Mouse (Mus musculus): ENCODE measurements around the gene Cep250. TPM values are rescaled to one million over a fixed set of nuclear protein-coding genes. Genes with fewer than 3 reads are reported as not detected.

Gene Cep250
- polyA plus RNA-seq, 1 experiment from 2014 or later, result 6.6 TPM

DNA sequence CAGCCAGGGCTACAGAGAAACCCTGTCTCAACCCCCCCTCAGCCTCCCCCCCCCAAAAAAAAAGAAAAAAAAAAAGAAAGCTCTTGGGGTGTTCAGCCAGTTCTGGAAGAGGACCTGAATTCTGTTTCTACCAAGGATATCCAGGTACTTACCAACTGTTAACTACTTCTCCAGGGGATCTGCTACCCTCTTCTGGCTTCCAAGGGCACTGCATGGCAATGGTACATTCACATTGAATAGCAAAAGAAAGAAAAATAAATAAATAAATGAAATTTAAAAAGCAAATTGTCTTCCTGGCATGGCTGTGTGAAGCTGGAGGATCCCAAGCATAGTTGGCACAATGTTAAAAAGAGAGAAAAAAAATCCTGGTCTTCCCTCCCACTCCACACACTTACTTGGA lies 4.3 kb upstream of the Cep250 start:
- Histone ChIP-seq H3K9ac (ENCODE audit: low read depth, low read length) (no peak overlapping the region), H3K36me3 (ENCODE audit: control insufficient read depth, insufficient read depth) (no peaks in the 10 kb centered on the region), H3K4me3 (ENCODE audit: low read depth, low read length) (no peak overlapping the region), H3K27ac (ENCODE audit: low read length) (no peak overlapping the region), H3K4me1 (ENCODE audit: control insufficient read depth, low read depth, low read length) (peaks cover 15% of the 10 kb centered on the region), H3K9me3 (replicated peaks; ENCODE audit: control insufficient read depth, low read length) (no peaks in the 10 kb centered on the region), H3K27me3 (ENCODE audit: control insufficient read depth, insufficient read depth, low read depth, low read length) (no peaks in the 10 kb centered on the region), H3K4me2 (ENCODE audit: low read depth, low read length) (no peak overlapping the region)
- no peak for ATAC-seq (ENCODE audit: low read depth)

DNA sequence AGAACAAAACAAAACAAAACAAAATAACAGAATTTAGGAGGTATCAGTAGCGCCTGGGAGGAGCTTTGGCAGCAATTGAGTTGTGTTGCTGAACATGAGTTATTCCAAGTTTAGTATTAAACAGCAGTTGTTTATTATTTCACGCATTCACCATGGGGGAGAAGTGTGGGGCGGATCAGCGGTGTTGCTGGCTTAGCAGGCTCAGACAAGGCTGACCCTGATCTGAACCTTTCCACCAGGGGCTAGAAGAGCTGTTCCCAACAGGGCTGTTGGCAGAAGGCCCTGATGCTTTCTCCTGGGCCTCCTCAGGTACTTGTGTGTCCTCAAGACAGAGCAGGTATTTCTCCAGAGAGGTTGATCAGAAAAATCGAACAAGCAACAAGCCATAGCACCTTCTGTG lies 3.7 kb downstream of the Cep250 start:
- ATAC-seq (ENCODE audit: low read depth), result no peak
- WGBS (ENCODE audit: insufficient replicate concordance), result 82% methylated on average over 5 of the region's 5 CpGs
- Histone ChIP-seq H3K9me3 (replicated peaks; ENCODE audit: control insufficient read depth, low read length) (no peaks in the 10 kb centered on the region), H3K4me3 (ENCODE audit: low read depth, low read length) (no peak overlapping the region), H3K27me3 (ENCODE audit: control insufficient read depth, insufficient read depth, low read depth, low read length) (no peaks in the 10 kb centered on the region), H3K4me2 (ENCODE audit: low read depth, low read length) (no peak overlapping the region), H3K4me1 (ENCODE audit: control insufficient read depth, low read depth, low read length) (peaks cover 10% of the 10 kb centered on the region), H3K27ac (ENCODE audit: low read length) (no peak overlapping the region), H3K9ac (ENCODE audit: low read depth, low read length) (no peak overlapping the region), H3K36me3 (ENCODE audit: control insufficient read depth, insufficient read depth) (peaks cover 2% of the 10 kb centered on the region; the same call in 1 of the 2 replicates)

DNA sequence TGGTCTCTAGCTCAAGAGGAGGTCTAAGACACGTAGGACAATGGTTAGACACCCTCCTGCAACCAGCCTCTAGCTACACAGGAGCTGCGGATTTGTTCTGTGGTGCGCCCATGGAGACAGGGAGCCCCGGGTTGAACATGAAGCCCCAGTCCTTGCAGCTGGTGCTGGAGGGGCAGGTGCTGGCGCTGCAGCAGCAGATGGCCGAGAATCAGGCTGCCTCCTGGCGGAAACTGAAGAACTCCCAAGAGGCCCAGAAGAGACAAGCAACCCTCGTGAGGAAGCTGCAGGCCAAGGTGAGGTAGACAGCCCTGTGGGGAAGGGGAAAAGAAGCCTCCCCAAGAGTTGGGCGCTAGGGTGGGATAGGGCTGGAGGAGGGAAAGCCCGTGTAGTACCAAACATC lies 5.6 kb downstream of the Cep250 start:
- no peak overlapping the region for H3K27ac ChIP-seq (ENCODE audit: low read length)
- no peak for ATAC-seq (ENCODE audit: low read depth)
- no peaks in the 10 kb centered on the region for H3K9me3 ChIP-seq (replicated peaks; ENCODE audit: control insufficient read depth, low read length)
- H3K4me2 ChIP-seq (ENCODE audit: low read depth, low read length), result no peak overlapping the region
- no peak overlapping the region for H3K9ac ChIP-seq (ENCODE audit: low read depth, low read length)
- H3K27me3 ChIP-seq (ENCODE audit: control insufficient read depth, insufficient read depth, low read depth, low read length), result no peaks in the 10 kb centered on the region
- 72% methylated on average over 10 of the region's 10 CpGs for WGBS (ENCODE audit: insufficient replicate concordance)
- peaks cover 2% of the 10 kb centered on the region; the same call in 1 of the 2 replicates for H3K36me3 ChIP-seq (ENCODE audit: control insufficient read depth, insufficient read depth)
- peaks cover 6% of the 10 kb centered on the region for H3K4me1 ChIP-seq (ENCODE audit: control insufficient read depth, low read depth, low read length)
- H3K4me3 ChIP-seq (ENCODE audit: low read depth, low read length), result no peak overlapping the region

DNA sequence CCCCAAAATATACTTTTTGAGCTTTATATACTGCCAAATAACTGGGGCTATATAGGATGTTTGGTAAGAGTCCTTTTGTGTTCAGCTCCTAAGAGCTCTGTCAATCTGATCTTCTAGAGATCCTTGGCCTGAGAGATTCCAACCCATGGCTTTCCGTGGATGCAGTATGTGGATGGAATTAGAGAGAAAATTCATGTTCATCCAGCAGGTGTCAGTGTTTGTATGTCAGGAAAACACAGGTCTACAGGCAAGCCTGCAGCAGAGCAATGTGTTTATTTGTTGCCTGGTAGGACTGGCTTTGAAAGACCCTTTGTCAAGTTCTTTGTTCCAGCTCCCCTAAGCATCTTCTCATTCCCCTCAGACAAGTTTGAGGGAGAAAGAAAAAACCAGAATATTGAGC lies 6.7 kb downstream of the Cep250 start:
- Histone ChIP-seq H3K27me3 (ENCODE audit: control insufficient read depth, insufficient read depth, low read depth, low read length) (no peaks in the 10 kb centered on the region), H3K27ac (ENCODE audit: low read length) (no peak overlapping the region), H3K9me3 (replicated peaks; ENCODE audit: control insufficient read depth, low read length) (no peaks in the 10 kb centered on the region), H3K36me3 (ENCODE audit: control insufficient read depth, insufficient read depth) (peaks cover 2% of the 10 kb centered on the region; the same call in 1 of the 2 replicates), H3K4me3 (ENCODE audit: low read depth, low read length) (no peak overlapping the region), H3K4me1 (ENCODE audit: control insufficient read depth, low read depth, low read length) (no peaks in the 10 kb centered on the region), H3K9ac (ENCODE audit: low read depth, low read length) (no peak overlapping the region), H3K4me2 (ENCODE audit: low read depth, low read length) (no peak overlapping the region)
- 56% methylated on average over 1 of the region's 1 CpGs for WGBS (ENCODE audit: insufficient replicate concordance)
- ATAC-seq (ENCODE audit: low read depth), result no peak

DNA sequence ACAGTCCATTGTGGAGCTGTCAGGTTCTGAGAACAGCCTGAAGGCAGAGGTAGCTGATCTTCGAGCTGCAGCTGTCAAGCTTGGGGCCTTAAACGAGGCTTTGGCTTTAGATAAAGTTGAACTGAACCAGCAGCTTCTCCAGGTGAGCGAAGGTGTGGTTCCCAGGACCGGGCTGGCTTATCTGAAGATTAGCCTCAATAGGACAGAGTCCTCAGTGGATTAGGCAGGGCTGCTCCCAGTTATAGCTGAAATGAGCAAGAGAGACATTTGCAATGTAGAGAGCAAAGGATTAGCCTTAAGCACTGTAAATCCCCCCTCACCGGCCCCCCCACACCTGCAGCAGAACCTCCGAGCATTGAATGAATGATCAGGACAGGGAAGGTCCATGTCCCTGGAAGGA lies 17.1 kb downstream of the Cep250 start:
- no peak overlapping the region for H3K27ac ChIP-seq (ENCODE audit: low read length)
- no peak overlapping the region for H3K4me2 ChIP-seq (ENCODE audit: low read depth, low read length)
- no peaks in the 10 kb centered on the region for H3K27me3 ChIP-seq (ENCODE audit: control insufficient read depth, insufficient read depth, low read depth, low read length)
- peaks cover 5% of the 10 kb centered on the region; the same call in 1 of the 2 replicates for H3K4me1 ChIP-seq (ENCODE audit: control insufficient read depth, low read depth, low read length)
- ATAC-seq (ENCODE audit: low read depth), result no peak
- no peak overlapping the region for H3K4me3 ChIP-seq (ENCODE audit: low read depth, low read length)
- 50% methylated on average over 6 of the region's 6 CpGs for WGBS (ENCODE audit: insufficient replicate concordance)
- no peaks in the 10 kb centered on the region for H3K9me3 ChIP-seq (replicated peaks; ENCODE audit: control insufficient read depth, low read length)
- H3K9ac ChIP-seq (ENCODE audit: low read depth, low read length), result no peak overlapping the region
- peaks cover 5% of the 10 kb centered on the region for H3K36me3 ChIP-seq (ENCODE audit: control insufficient read depth, insufficient read depth)

DNA sequence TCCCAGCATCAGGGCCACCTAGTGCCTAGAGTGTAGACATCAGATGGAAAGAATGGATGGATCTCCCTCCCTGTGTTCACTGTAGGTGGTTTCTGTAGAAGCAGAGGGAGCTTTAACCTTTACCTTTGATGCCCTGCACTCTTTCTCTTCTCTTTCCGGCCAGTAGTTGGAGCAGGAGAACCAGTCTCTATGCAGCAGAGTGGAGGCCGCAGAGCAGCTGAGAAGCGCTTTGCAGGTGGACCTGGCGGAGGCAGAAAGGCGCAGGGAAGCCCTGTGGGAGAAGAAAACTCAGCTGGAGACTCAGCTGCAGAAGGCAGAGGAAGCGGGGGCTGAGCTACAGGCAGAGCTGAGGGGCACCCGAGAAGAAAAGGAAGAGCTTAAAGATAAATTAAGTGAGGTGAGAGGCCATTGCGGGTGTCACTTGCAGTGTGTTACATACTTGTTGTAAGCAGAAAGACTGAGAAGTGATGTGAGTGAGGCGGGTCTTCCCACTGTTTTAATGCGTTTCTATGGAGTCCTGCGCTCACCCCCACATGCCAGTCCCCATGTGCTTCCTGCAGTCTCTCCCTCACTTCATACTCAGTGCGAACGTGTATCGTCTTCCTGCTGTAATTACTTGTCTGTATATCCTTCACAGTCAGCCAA lies 18.0 kb downstream of the Cep250 start:
- H3K4me3 ChIP-seq (ENCODE audit: low read depth, low read length), result no peak overlapping the region
- WGBS (ENCODE audit: insufficient replicate concordance), result 80% methylated on average over 14 of the region's 14 CpGs
- H3K9me3 ChIP-seq (replicated peaks; ENCODE audit: control insufficient read depth, low read length), result no peaks in the 10 kb centered on the region
- peaks cover 5% of the 10 kb centered on the region; the same call in 1 of the 2 replicates for H3K4me1 ChIP-seq (ENCODE audit: control insufficient read depth, low read depth, low read length)
- H3K9ac ChIP-seq (ENCODE audit: low read depth, low read length), result no peak overlapping the region
- no peaks in the 10 kb centered on the region for H3K27me3 ChIP-seq (ENCODE audit: control insufficient read depth, insufficient read depth, low read depth, low read length)
- no peak for ATAC-seq (ENCODE audit: low read depth)
- no peak overlapping the region for H3K27ac ChIP-seq (ENCODE audit: low read length)
- H3K36me3 ChIP-seq (ENCODE audit: control insufficient read depth, insufficient read depth), result peaks cover 5% of the 10 kb centered on the region
- no peak overlapping the region for H3K4me2 ChIP-seq (ENCODE audit: low read depth, low read length)

DNA sequence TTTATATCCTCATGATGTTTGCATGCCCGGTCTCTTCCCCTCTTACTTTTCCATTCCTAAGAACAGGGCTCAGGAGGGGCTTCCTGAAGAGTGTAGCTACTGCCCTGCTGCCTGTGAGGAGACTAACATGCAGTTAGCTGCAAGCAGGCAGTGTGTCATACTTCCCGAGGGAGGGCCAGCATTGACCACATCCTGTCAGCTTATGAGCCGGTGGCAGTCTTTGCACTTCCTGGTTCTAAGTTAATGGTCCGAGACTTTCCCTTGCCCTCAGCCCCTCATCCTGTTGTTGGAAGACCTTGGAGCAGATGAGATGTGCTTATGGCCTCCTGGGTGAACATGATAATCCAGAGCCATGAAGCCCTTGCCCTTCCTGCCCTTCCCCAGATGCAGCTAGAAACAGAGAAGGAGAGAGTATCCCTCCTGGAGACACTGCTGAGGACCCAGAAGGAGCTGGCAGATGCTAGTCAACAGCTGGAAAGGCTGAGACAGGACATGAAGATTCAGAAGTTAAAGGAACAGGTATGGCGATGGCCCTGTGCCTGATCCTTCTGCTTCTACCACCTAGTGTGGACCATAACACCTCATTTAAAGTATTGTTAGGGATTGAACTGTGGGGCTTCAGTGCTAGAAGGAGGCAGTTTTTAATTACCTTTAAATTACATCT lies 23.2 kb downstream of the Cep250 start:
- Histone ChIP-seq H3K4me3 (ENCODE audit: low read depth, low read length) (peak overlapping the region; percentile 18; the same call in 1 of the 2 replicates), H3K27ac (ENCODE audit: low read length) (peak overlapping the region; percentile 47), H3K4me2 (ENCODE audit: low read depth, low read length) (peak overlapping the region; percentile 11; the same call in 1 of the 2 replicates), H3K27me3 (ENCODE audit: control insufficient read depth, insufficient read depth, low read depth, low read length) (no peaks in the 10 kb centered on the region), H3K4me1 (ENCODE audit: control insufficient read depth, low read depth, low read length) (no peaks in the 10 kb centered on the region), H3K36me3 (ENCODE audit: control insufficient read depth, insufficient read depth) (peaks cover 18% of the 10 kb centered on the region), H3K9ac (ENCODE audit: low read depth, low read length) (no peak overlapping the region), H3K9me3 (replicated peaks; ENCODE audit: control insufficient read depth, low read length) (no peaks in the 10 kb centered on the region)
- ATAC-seq (ENCODE audit: low read depth), result peak; percentile 39; the same call in 1 of the 2 replicates
- 33% methylated on average over 5 of the region's 5 CpGs for WGBS (ENCODE audit: insufficient replicate concordance)

DNA sequence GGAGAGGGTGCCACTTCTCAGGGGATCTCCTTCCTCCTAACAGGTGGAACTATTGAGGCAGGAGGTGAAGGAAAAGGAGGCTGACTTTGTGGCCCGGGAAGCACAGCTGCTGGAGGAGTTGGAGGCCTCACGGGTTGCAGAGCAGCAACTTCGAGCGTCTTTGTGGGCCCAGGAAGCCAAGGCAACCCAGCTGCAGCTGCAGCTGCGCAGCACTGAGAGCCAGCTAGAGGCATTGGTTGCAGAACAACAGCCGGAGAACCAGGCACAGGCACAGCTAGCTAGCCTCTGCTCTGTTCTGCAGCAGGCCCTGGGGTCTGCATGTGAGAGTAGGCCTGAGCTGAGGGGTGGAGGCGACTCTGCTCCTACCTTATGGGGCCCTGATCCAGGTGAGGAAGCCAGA lies 29.5 kb downstream of the Cep250 start:
- no peaks in the 10 kb centered on the region for H3K27me3 ChIP-seq (ENCODE audit: control insufficient read depth, insufficient read depth, low read depth, low read length)
- H3K9me3 ChIP-seq (replicated peaks; ENCODE audit: control insufficient read depth, low read length), result no peaks in the 10 kb centered on the region
- no peak overlapping the region for H3K9ac ChIP-seq (ENCODE audit: low read depth, low read length)
- no peak overlapping the region for H3K27ac ChIP-seq (ENCODE audit: low read length)
- H3K4me1 ChIP-seq (ENCODE audit: control insufficient read depth, low read depth, low read length), result peaks cover 27% of the 10 kb centered on the region
- H3K36me3 ChIP-seq (ENCODE audit: control insufficient read depth, insufficient read depth), result peaks cover 30% of the 10 kb centered on the region
- no peak overlapping the region for H3K4me3 ChIP-seq (ENCODE audit: low read depth, low read length)
- no peak overlapping the region for H3K4me2 ChIP-seq (ENCODE audit: low read depth, low read length)
- no peak for ATAC-seq (ENCODE audit: low read depth)
- 81% methylated on average over 7 of the region's 7 CpGs for whole genome bisulfite sequencing (ENCODE audit: insufficient replicate concordance)

DNA sequence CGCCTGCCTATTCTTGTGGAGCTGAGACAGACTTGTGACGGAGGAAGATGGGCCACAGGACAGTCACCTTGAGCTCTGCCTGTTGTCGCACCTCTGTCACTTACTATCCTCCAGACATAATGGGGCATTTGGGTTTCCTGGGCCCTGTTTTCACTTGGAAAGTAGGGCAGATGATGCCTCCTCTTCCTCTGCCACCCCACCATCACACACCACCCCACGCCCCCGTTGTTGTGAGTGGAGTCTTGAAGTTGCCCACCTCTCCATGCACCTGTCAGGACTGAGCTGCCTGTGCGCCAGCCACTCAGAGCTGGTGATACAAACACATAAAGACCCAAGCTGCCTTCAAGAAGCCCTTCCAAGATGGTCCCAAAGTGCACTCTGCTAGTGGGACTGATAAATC lies 30.9 kb downstream of the Cep250 start:
- H3K36me3 ChIP-seq (ENCODE audit: control insufficient read depth, insufficient read depth), result peaks cover 31% of the 10 kb centered on the region
- peaks cover 40% of the 10 kb centered on the region for H3K4me1 ChIP-seq (ENCODE audit: control insufficient read depth, low read depth, low read length)

More for the DNA sequence above, 30.9 kb downstream of the Cep250 start:
- Histone ChIP-seq H3K4me2 (ENCODE audit: low read depth, low read length) (no peak overlapping the region; the same call in 1 of the 2 replicates), H3K27ac (ENCODE audit: low read length) (peak overlapping the region; percentile 16; the same call in 1 of the 2 replicates), H3K4me3 (ENCODE audit: low read depth, low read length) (no peak overlapping the region), H3K9me3 (replicated peaks; ENCODE audit: control insufficient read depth, low read length) (no peaks in the 10 kb centered on the region), H3K9ac (ENCODE audit: low read depth, low read length) (no peak overlapping the region; the same call in 1 of the 2 replicates), H3K27me3 (ENCODE audit: control insufficient read depth, insufficient read depth, low read depth, low read length) (no peaks in the 10 kb centered on the region)
- 83% methylated on average over 6 of the region's 6 CpGs for WGBS (ENCODE audit: insufficient replicate concordance)
- ATAC-seq (ENCODE audit: low read depth), result no peak

Data from liver, embryonic 16.5 days (tissue).